ENCODE assay signal across 24 mouse cellular contexts in the genomic region with DNA sequence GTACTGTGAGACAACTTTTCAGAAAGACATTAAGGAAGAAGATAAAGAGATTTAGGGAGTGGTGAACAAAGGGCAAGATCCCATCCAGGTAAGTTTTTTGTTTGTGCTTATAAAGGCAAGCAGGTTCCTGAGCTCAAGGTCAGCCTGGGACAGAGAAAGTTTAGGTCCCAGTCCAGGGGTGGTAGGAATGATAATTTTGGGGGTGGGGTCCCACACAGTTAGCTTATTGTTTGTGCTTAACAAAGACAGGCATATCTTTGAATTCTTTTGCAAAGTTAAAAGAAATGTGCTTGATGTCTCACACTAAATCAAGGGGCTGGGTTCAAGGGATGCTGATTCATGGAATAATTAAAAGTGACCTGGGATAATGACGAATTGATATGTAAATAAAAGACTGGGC.
"Had no signal": no experiment of that assay in that cellular context is flagged by ENCODE, and none has a peak within 500 bp of the region (broad histone marks: within the 10 kb centered on the region; RNA-seq: fewer than 3 reads in every experiment).

No protein-coding gene starts in this region.

- H3K4me2 ChIP-seq: embryonic facial prominence, embryonic 12.5 days; embryonic facial prominence, embryonic 13.5 days; embryonic facial prominence, embryonic 15.5 days; forebrain, embryonic 12.5 days; forebrain, embryonic 13.5 days; forebrain, embryonic 15.5 days had no signal

- H3K9ac ChIP-seq: embryonic facial prominence, embryonic 12.5 days; embryonic facial prominence, embryonic 13.5 days; embryonic facial prominence, embryonic 15.5 days; forebrain, embryonic 12.5 days; forebrain, embryonic 13.5 days; forebrain, embryonic 15.5 days; forebrain, postnatal 0 days had no signal

- H3K9me3 ChIP-seq: embryonic facial prominence, embryonic 10.5 days; embryonic facial prominence, embryonic 12.5 days; embryonic facial prominence, embryonic 13.5 days; embryonic facial prominence, embryonic 15.5 days; forebrain, embryonic 10.5 days; forebrain, embryonic 12.5 days; forebrain, embryonic 13.5 days; forebrain, embryonic 15.5 days; heart, embryonic 10.5 days had no signal

- H3K27me3 ChIP-seq: embryonic facial prominence, embryonic 12.5 days; embryonic facial prominence, embryonic 13.5 days; embryonic facial prominence, embryonic 15.5 days; forebrain, embryonic 12.5 days; forebrain, embryonic 13.5 days; forebrain, embryonic 15.5 days had no signal

- H3K4me1 ChIP-seq: embryonic facial prominence, embryonic 10.5 days; embryonic facial prominence, embryonic 12.5 days; embryonic facial prominence, embryonic 13.5 days; embryonic facial prominence, embryonic 15.5 days; forebrain, embryonic 10.5 days; forebrain, embryonic 12.5 days; forebrain, embryonic 13.5 days; forebrain, embryonic 15.5 days; heart, embryonic 10.5 days had no signal

- DNase-seq: cerebellum, postnatal 25 days; cerebellum, postnatal 36 days; embryo, embryonic 11 days; forebrain, postnatal 0 days; gastrocnemius, adult 2 months; gastrocnemius, postnatal 10 days; gastrocnemius, postnatal 14 days; gastrocnemius, postnatal 25 days; gastrocnemius, postnatal 36 days; heart, adult 11 months; heart, adult 18-20 months; heart, adult 2 months had no signal

- H3K27ac ChIP-seq: embryonic facial prominence, embryonic 10.5 days; embryonic facial prominence, embryonic 12.5 days; embryonic facial prominence, embryonic 13.5 days; embryonic facial prominence, embryonic 15.5 days; forebrain, embryonic 10.5 days; forebrain, embryonic 12.5 days; forebrain, embryonic 13.5 days; forebrain, embryonic 15.5 days; gastrocnemius, adult 2 months; heart, adult 2 months; heart, embryonic 10.5 days had no signal

- H3K36me3 ChIP-seq: embryonic facial prominence, embryonic 10.5 days; embryonic facial prominence, embryonic 12.5 days; embryonic facial prominence, embryonic 13.5 days; embryonic facial prominence, embryonic 15.5 days; forebrain, embryonic 10.5 days; forebrain, embryonic 12.5 days; forebrain, embryonic 15.5 days; heart, embryonic 10.5 days had no signal

- H3K4me3 ChIP-seq: embryonic facial prominence, embryonic 10.5 days; embryonic facial prominence, embryonic 12.5 days; embryonic facial prominence, embryonic 13.5 days; embryonic facial prominence, embryonic 15.5 days; erythroblast, embryonic 14.5 days; forebrain, embryonic 10.5 days; forebrain, embryonic 12.5 days; forebrain, embryonic 13.5 days; forebrain, embryonic 15.5 days; gastrocnemius, adult 2 months; heart, adult 2 months; heart, embryonic 10.5 days had no signal

- ATAC-seq: forebrain, embryonic 13.5 days; forebrain, embryonic 14.5 days; forebrain, embryonic 15.5 days; forebrain, embryonic 16.5 days; forebrain, postnatal 0 days had no signal
